Mouse (Mus musculus): ENCODE data around the gene Gm11020.
A peak's percentile ranks its signal among the peaks of the same experiment; 100 is the strongest.

Gene Gm11020

GRCm38 (mm10) chr8:104343957-104344356, 22.6 kb downstream of the Gm11020 start:
- DNase-seq: peak; percentile 84

DNA sequence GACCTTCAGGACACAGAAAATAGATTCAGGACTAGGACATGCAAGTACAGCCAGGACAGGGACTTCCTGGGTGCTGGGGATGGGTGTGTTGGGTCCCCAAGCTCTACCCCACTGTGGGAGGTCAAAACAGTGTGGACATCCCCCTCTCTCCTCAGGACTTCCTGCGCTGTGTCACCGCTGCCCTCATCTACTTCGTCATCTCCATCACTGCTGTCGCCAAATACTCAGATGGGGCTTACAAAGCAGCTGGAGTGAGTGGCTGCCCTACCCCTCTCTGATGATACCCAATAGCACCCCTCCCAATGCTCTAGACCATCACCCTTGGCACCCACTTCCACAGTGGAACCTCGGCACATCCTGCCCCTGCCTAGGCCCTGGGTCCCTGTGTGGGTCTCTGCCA, 23.3 kb downstream of the Gm11020 start:
- no peak for DNase-seq

DNA sequence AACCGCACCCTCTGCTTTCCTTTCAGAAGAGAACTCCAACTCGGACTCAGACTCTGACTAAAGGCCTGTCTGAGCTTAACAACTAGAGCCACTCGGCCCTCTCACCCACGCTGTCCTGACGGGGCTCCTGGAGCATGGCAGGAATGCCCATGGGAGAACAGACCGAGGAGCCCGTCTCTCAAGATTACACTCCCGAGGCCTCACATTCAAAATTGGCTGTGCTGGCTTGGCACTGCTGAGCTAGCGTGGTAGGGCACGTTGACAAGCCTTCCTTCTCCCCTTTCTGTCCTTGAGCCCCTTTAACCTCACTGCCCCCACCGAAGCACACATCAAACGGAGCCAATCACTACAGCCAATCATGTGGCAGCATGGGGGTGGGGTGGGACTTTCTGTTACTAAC, 25.3 kb downstream of the Gm11020 start:
- DNase-seq: no peak

DNA sequence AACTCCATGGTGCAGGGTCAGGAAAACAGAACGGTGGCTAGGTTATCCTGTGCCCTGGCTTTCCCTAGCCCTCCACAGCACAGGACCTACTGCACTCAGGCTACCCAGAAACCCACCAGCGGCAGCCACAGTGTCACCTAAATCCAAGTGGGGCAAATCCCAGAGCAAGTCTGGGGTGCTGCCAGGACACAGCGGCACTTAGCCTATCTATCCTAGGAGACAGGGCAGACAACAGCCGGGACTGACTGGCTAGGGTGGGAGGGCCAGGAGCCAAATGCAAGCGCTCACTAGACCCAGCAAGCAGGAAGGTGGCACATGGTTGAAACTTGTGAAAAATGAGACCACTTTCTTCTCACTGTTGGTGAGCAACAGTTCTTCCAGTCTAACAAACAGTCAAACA, 27.6 kb downstream of the Gm11020 start:
- DNase-seq: no peak

GRCm38 (mm10) chr8:104350047-104350446, 28.7 kb downstream of the Gm11020 start:
- no peak for DNase-seq

- DNase-seq: no peak
These were observed 31.8 kb downstream of the Gm11020 start for GRCm38 (mm10) chr8:104353186-104353585.

DNA sequence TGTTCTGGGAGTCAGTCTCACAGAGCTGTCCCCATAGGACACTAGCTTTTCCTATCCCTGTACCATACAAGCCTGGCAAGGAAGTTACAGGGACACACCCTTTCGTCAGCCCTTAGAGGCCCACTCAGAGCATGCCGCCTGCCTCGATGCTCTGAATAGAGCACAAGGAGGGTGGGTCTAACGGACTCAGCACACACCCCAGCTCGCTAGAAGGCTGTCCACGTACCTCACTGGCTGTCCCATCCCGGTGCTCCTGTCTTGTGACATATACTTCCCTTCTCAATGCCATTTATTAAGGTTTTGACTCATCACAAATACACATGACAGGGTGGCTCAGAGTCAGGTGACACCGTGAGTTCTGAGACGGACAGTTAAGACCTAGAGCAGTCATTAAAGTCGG, 33.1 kb downstream of the Gm11020 start:
- no peak for DNase-seq

DNA sequence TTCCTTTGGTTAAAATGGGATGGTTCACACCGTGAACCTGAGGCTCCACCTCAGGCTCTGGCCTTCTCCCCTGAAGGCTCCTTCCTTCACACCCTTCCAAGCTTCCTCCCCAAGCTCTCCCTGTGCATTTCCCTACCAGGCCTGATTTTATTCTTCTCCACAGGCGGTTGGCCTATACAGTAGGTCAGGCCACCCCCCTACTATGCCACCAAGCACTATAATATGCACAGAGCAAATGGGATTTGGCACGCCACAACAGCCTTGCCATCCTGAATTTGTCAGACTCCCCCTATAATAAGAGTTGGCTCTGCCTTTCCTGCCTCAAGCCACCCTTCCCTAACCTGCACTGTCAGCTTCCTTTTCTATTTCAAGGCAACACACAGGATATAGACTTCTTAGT, 37.3 kb downstream of the Gm11020 start:
- DNase-seq: no peak

DNA sequence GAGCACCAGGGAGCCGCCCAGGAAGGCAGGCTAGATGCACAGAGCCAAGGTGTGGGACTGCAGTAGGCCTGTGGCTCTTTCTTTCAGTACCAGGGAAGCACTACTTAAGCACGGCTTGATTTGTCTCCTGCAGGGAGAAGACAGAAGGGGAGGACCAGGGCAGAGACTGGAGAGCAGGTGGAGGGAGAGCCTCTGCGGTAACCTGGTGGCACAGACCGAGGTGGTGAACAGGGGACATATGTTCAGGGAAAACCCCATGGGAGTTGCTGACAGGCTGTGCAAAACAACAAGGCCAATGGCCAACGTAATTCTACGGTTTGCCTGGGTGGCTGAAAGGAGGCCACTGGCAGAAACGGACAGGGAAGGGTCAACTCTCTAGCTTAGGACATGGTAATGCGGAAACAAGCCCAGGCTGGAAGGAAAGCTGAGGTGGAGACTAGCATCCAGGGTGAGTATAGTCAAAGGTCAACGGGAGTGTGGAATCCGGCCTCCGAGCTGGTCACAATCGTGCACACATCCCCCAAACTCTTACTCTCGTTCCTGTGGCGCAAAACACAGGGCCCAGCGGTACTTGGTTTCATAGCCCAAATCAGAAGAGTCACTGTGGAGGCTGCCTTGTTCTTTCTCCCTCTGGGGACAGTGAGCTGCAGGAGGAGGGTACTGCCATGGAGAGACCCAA, 38.5 kb downstream of the Gm11020 start:
- no peak for DNase-seq

GRCm38 (mm10) chr8:104365695-104366094, 44.3 kb downstream of the Gm11020 start:
- DNase-seq: no peak

GRCm38 (mm10) chr8:104367398-104367797, 46.0 kb downstream of the Gm11020 start:
- no peak for DNase-seq

DNA sequence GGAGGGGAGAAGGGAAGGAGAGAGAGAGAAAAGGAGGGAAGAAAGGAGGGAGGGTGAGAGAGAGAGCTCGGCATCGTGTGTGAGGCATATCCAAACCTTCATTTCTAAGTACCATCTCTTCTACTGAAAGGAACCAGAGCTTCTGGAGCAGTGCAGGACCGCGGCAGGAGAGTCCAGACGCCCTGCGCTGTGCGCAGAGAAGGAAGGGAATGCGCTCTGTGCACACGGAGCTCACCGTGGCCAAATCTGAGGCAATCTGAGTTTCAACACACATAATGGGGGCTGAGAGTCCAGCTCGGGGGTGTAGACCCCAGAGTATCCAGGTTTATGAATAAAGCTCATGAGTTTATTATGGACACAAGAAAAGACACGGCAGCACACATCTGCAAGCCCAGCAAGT, 48.2 kb downstream of the Gm11020 start:
- no peak for DNase-seq

GRCm38 (mm10) chr8:104370071-104370470, 48.7 kb downstream of the Gm11020 start:
- DNase-seq: no peak

GRCm38 (mm10) chr8:104371121-104371520, 49.8 kb downstream of the Gm11020 start:
- DNase-seq: no peak

All from right cerebral cortex, adult 18-20 months (tissue).